ENCODE assay signal across 17 mouse cellular contexts in the genomic region with DNA sequence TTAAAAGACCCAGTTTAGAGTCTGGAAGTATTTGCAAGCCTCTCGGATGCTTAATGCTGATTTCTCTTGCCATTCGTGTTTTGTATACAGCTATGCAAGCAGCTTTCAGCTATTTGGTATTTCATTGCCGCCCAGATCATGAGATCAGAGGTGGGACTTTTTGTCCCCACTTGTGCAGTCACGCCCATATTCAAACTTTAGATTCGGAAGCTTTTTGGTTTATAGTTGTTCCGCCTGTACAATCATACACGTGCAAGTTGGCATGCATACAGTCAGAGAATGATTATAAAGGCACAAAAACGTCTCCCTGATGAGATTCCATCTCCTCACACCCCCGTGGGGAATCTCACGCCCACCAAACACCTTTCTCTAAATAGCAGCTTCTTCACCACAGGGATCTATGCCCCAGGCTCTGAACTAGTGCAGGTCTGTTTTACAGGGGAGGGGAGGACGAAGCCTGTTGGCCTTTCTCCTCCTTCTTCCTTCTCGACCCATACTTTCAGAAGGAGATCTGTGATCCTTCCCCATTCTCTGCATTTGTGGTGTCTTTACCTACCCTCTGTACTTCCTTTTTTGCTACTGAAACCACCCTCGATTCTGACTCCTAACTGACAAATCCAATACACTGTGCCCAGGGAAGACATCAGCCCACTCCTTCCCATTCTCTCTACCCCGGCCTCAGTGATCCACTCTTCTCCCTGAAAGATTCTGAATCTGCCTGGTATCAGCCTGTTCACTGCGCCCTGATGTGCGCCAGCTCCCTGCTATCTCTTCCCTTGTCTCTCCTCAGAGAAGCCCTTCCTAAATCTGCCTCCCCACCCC. TPM values are rescaled to one million over a fixed set of nuclear protein-coding genes. Genes with fewer than 3 reads are reported as not detected.
DNase-seq lines count a peak whose midpoint lies in the region; ATAC-seq and TF ChIP-seq lines count a peak whose summit lies in the region.
"Had no signal": no experiment of that assay in that cellular context is flagged by ENCODE, and none has a peak within 500 bp of the region (broad histone marks: within the 10 kb centered on the region; RNA-seq: fewer than 3 reads in every experiment).

No protein-coding gene starts in this region.

- no peaks in the 10 kb centered on the region for H3K36me3 ChIP-seq in lung, postnatal 0 days (ENCODE audit: insufficient read depth, low read length)
- no peaks in the 10 kb centered on the region for H3K36me3 ChIP-seq in ES-Bruce4 (ENCODE audit: control insufficient read depth, insufficient read depth, low read length, poor library complexity, severe bottlenecking)
- no peaks in the 10 kb centered on the region for H3K36me3 ChIP-seq in forebrain, embryonic 12.5 days (replicated peaks)

- no peaks in the 10 kb centered on the region for H3K27me3 ChIP-seq in lung, postnatal 0 days (replicated peaks; ENCODE audit: insufficient read depth, low read length)
- H3K27me3 ChIP-seq in ES-Bruce4 (ENCODE audit: control insufficient read depth, insufficient read depth, low read length, poor library complexity, severe bottlenecking) = no peaks in the 10 kb centered on the region
- H3K27me3 ChIP-seq in forebrain, embryonic 12.5 days = no peaks in the 10 kb centered on the region

- DNase-seq in lung, postnatal 0 days (ENCODE audit: low spot score) = peak; percentile 36
- no peak for DNase-seq in lung, postnatal 14 days
- no peak for DNase-seq in embryo, embryonic 10 days (ENCODE audit: low spot score)
- DNase-seq: cerebellum, adult 11-12 months; kidney, postnatal 4 days; midbrain, embryonic 14.5 days had no signal

- no peak overlapping the region for H3K4me3 ChIP-seq in lung, postnatal 0 days (ENCODE audit: low read depth, low read length)
- H3K4me3 ChIP-seq in ES-Bruce4 (ENCODE audit: low read depth, low read length) = peak overlapping the region; percentile 49
- H3K4me3 ChIP-seq in bone marrow, adult 2 months (replicated peaks; ENCODE audit: control insufficient read depth, low read depth, low read length) = peak overlapping the region; percentile 30
- no peak overlapping the region for H3K4me3 ChIP-seq in forebrain, embryonic 12.5 days (replicated peaks)

- H3K9me3 ChIP-seq in lung, postnatal 0 days (ENCODE audit: low read length) = no peaks in the 10 kb centered on the region
- no peaks in the 10 kb centered on the region for H3K9me3 ChIP-seq in ES-Bruce4 (replicated peaks; ENCODE audit: control insufficient read depth, insufficient read depth, low read length, poor library complexity, severe bottlenecking)
- no peaks in the 10 kb centered on the region for H3K9me3 ChIP-seq in forebrain, embryonic 12.5 days

- WGBS in lung, postnatal 0 days = 46% methylated on average over 16 of the region's 16 CpGs
- WGBS in bone marrow, adult 2 months = 19% methylated on average over 16 of the region's 16 CpGs
- 74% methylated on average over 16 of the region's 16 CpGs for WGBS in forebrain, embryonic 12.5 days

- TF ChIP-seq CTCF in lung, postnatal 0 days (IDR thresholded peaks at IDR 0.05) = no peak
- no peak for TF ChIP-seq CTCF in ES-Bruce4 (IDR thresholded peaks at IDR 0.05; ENCODE audit: low read depth, low read length)
- TF ChIP-seq CTCF in bone marrow, adult 2 months (IDR thresholded peaks at IDR 0.05; ENCODE audit: control insufficient read depth, insufficient read depth, low read length) = no peak

- H3K9ac ChIP-seq in lung, postnatal 0 days (replicated peaks; ENCODE audit: low read depth) = no peak overlapping the region
- peak overlapping the region; percentile 30; the same call in 1 of the 2 replicates for H3K9ac ChIP-seq in ES-Bruce4 (ENCODE audit: low read depth, poor library complexity, severe bottlenecking)
- no peak overlapping the region for H3K9ac ChIP-seq in forebrain, embryonic 12.5 days

- no peak overlapping the region; the same call in 1 of the 2 replicates for H3K27ac ChIP-seq in lung, postnatal 0 days (ENCODE audit: low read length)
- H3K27ac ChIP-seq in ES-Bruce4 (ENCODE audit: insufficient read depth, low read length) = no peak overlapping the region
- H3K27ac ChIP-seq in bone marrow, adult 2 months (ENCODE audit: control insufficient read depth, insufficient read depth, low read depth, low read length, poor library complexity) = peak overlapping the region; percentile 74
- H3K27ac ChIP-seq in forebrain, embryonic 12.5 days = no peak overlapping the region

- TF ChIP-seq EP300 in lung, postnatal 0 days (IDR thresholded peaks at IDR 0.05) = no peak
- no peak for TF ChIP-seq EP300 in ES-Bruce4 (IDR thresholded peaks at IDR 0.05; ENCODE audit: insufficient read depth, low read depth, low read length)

- H3K4me2 ChIP-seq in lung, postnatal 0 days (replicated peaks; ENCODE audit: low read depth, low read length) = no peak overlapping the region; the same call in 1 of the 2 replicates
- no peak overlapping the region for H3K4me2 ChIP-seq in forebrain, embryonic 12.5 days

- TF ChIP-seq POLR2A in ES-Bruce4 (IDR thresholded peaks at IDR 0.05; ENCODE audit: insufficient read depth, low read length) = no peak
- no peak for TF ChIP-seq POLR2A in bone marrow, adult 2 months (IDR thresholded peaks at IDR 0.05; ENCODE audit: borderline replicate concordance, control insufficient read depth, low read depth, low read length)

- no peak for ATAC-seq in lung, postnatal 0 days
- peak; percentile 87 for ATAC-seq in megakaryocyte, adult 5-6 weeks (ENCODE audit: poor library complexity, severe bottlenecking)
- no peak for ATAC-seq in forebrain, embryonic 12.5 days (ENCODE audit: low FRiP score)
- ATAC-seq: inflammation-experienced regulatory T-cells, adult 6 months had no signal

- H3K4me1 ChIP-seq in lung, postnatal 0 days (ENCODE audit: insufficient read depth, low read depth, low read length) = no peaks in the 10 kb centered on the region
- H3K4me1 ChIP-seq in ES-Bruce4 (ENCODE audit: control insufficient read depth, insufficient read depth, low read length) = peaks cover 2% of the 10 kb centered on the region
- peaks cover 4% of the 10 kb centered on the region for H3K4me1 ChIP-seq in bone marrow, adult 2 months (ENCODE audit: control insufficient read depth, insufficient read depth, low read length)
- H3K4me1 ChIP-seq in forebrain, embryonic 12.5 days = no peaks in the 10 kb centered on the region

RNA-seq across cellular contexts. Expression of a gene that starts 7.1 kb away (rescaled TPM):
- not detected in 2 replicates for polyA plus RNA-seq in lung, postnatal 0 days (2015; fragmentation: Nextera tagmentation; extraction: Ambion mirVana)
- not detected in 2 replicates for polyA plus RNA-seq in ES-Bruce4 (2011; ENCODE audit: insufficient read depth, insufficient read length, low read depth, missing spikeins)
- not detected in 2 replicates for polyA plus RNA-seq in bone marrow, adult 2 months (2011; ENCODE audit: insufficient read depth, insufficient read length, low replicate concordance, missing spikeins)
- not detected in 2 replicates for total RNA-seq in megakaryocyte, adult 5-6 weeks (2015)
- not detected in 2 replicates for total RNA-seq in megakaryocyte, adult 5-6 weeks (2017)
- polyA plus RNA-seq in forebrain, embryonic 12.5 days (2016; fragmentation: Nextera tagmentation; extraction: Ambion mirVana) = not detected in 2 replicates
- total RNA-seq: adrenal gland, adult 8-10 months; left cerebral cortex, adult 18-20 months had no signal
- polyA plus RNA-seq: embryonic facial prominence, embryonic 11.5 days; heart, embryonic 16.5 days; inflammation-experienced regulatory T-cells, adult 6 months; limb, embryonic 14.5 days; midbrain, embryonic 14.5 days; neural tube, embryonic 14.5 days had no signal

RNA-seq across cellular contexts. Expression of a gene that starts 20.7 kb away (rescaled TPM):
- polyA plus RNA-seq in lung, postnatal 0 days (2015; fragmentation: Nextera tagmentation; extraction: Ambion mirVana) = 17.5 and 20.7 TPM in 2 replicates
- polyA plus RNA-seq in ES-Bruce4 (2011; ENCODE audit: insufficient read depth, insufficient read length, low read depth, missing spikeins) = 38.8 and 41.0 TPM in 2 replicates
- 34.0 and 40.3 TPM in 2 replicates for polyA plus RNA-seq in bone marrow, adult 2 months (2011; ENCODE audit: insufficient read depth, insufficient read length, low replicate concordance, missing spikeins)
- total RNA-seq in megakaryocyte, adult 5-6 weeks (2015) = 187 and 200 TPM in 2 replicates
- 105 and 107 TPM in 2 replicates for total RNA-seq in megakaryocyte, adult 5-6 weeks (2017)
- polyA plus RNA-seq in forebrain, embryonic 12.5 days (2016; fragmentation: Nextera tagmentation; extraction: Ambion mirVana) = 40.5 and 42.8 TPM in 2 replicates

Comparison
In these comparisons a context has a peak if more than half of its experiments do, and no peak if none do; other contexts are left out.
1. H3K4me3 ChIP-seq: peak in ES-Bruce4 (single experiment) and bone marrow, adult 2 months (single experiment); none in lung, postnatal 0 days (single experiment) and forebrain, embryonic 12.5 days (single experiment).